Mouse (Mus musculus) R1 (cell line): ENCODE data around the gene Rd3l.

Experiments
- DNase-seq: peaks from one replicate; pipeline ENCODE4 v3.0.0-alpha.2; 2018; ENCODE audit warnings: low read depth, low spot score

The Rd3l gene

GRCm38 (mm10) chr12:111980887-111981367, at the start of gene Rd3l:
TSS of gene Rd3l (minus strand) at chr12:111981317.
- no peak for DNase-seq

- DNase-seq, result no peak
Observed at GRCm38 (mm10) chr12:112027408-112027807, 46.3 kb upstream of the Rd3l start.

GRCm38 (mm10) chr12:112025907-112026645, 45.0 kb upstream of the Rd3l start:
- no peak for DNase-seq

GRCm38 (mm10) chr12:112025457-112025856, 44.3 kb upstream of the Rd3l start:
- no peak for DNase-seq

GRCm38 (mm10) chr12:112024581-112025310, 43.6 kb upstream of the Rd3l start:
- DNase-seq, result peak; percentile 23

GRCm38 (mm10) chr12:112023306-112023705, 42.2 kb upstream of the Rd3l start:
- no peak for DNase-seq

- no peak for DNase-seq
Observed at GRCm38 (mm10) chr12:112016346-112016745, 35.2 kb upstream of the Rd3l start.

GRCm38 (mm10) chr12:112013271-112013801, 32.2 kb upstream of the Rd3l start:
- peak; percentile 33 for DNase-seq

GRCm38 (mm10) chr12:112012511-112013270, 31.6 kb upstream of the Rd3l start:
- DNase-seq, result peak; percentile 46

GRCm38 (mm10) chr12:112001223-112001622, 20.1 kb upstream of the Rd3l start:
- peak; percentile 76 for DNase-seq

GRCm38 (mm10) chr12:111999735-112000134, 18.6 kb upstream of the Rd3l start:
- DNase-seq, result no peak

GRCm38 (mm10) chr12:111995161-111995560, 14.0 kb upstream of the Rd3l start:
- no peak for DNase-seq

- peak; percentile 59 for DNase-seq
Observed at GRCm38 (mm10) chr12:111992626-111993025, 11.5 kb upstream of the Rd3l start.

GRCm38 (mm10) chr12:111986756-111987155, 5.6 kb upstream of the Rd3l start:
- DNase-seq, result no peak

- DNase-seq, result no peak
Observed at GRCm38 (mm10) chr12:111983165-111983564, 2.0 kb upstream of the Rd3l start.

- DNase-seq, result no peak
Observed at GRCm38 (mm10) chr12:111981831-111982230, 714 bp upstream of the Rd3l start.

- no peak for DNase-seq
Observed at GRCm38 (mm10) chr12:111978274-111978673, 2.8 kb downstream of the Rd3l start.

GRCm38 (mm10) chr12:111977138-111977537, 4.0 kb downstream of the Rd3l start:
- no peak for DNase-seq

GRCm38 (mm10) chr12:111974578-111974977, 6.5 kb downstream of the Rd3l start:
- no peak for DNase-seq

- DNase-seq, result no peak
Observed at GRCm38 (mm10) chr12:111972504-111972903, 8.6 kb downstream of the Rd3l start.

GRCm38 (mm10) chr12:111971231-111971686, 9.9 kb downstream of the Rd3l start, which contains the start of gene Tdrd9:
TSS of gene Tdrd9 (plus strand) at chr12:111971559.
- peak; percentile 60 for DNase-seq

- DNase-seq, result no peak
Observed at GRCm38 (mm10) chr12:111970085-111970484, 11.0 kb downstream of the Rd3l start.
